Mouse (Mus musculus) heart, embryonic 12.5 days (tissue): Measurements from ENCODE around the gene Vezf1. TPM values are rescaled to one million over a fixed set of nuclear protein-coding genes. Genes with fewer than 3 reads are reported as not detected.

Experiments
- ATAC-seq: fragments of 200-750 bp; cut with Nextera tagmentation; 2 replicates; pipeline ENCODE4 v1.8.0; 2017; ENCODE audit warnings: moderate TSS enrichment, moderate library complexity; ENCODE audit not compliant: insufficient number of reproducible peaks, low FRiP score
- H3K27ac ChIP-seq: fragments of 300-500 bp; sonication (generic); 2 replicates; pipeline ENCODE4 v1.5.1; 2016; ENCODE audit warnings: mild to moderate bottlenecking, moderate library complexity; ENCODE audit not compliant: poor library complexity, severe bottlenecking
- H3K27me3 ChIP-seq: fragments of 300-500 bp; sonication (generic); replicated peaks from 2 replicates; pipeline ENCODE4 v1.6.1; 2016; ENCODE audit warnings: mild to moderate bottlenecking, moderate library complexity
- H3K36me3 ChIP-seq: fragments of 300-500 bp; sonication (generic); 2 replicates; pipeline ENCODE4 v1.6.1; 2016; ENCODE audit warnings: mild to moderate bottlenecking, moderate library complexity
- H3K4me1 ChIP-seq: fragments of 300-500 bp; sonication (generic); replicated peaks from 2 replicates; pipeline ENCODE4 v1.6.1; 2016; ENCODE audit warnings: mild to moderate bottlenecking
- H3K4me2 ChIP-seq: fragments of 300-500 bp; sonication (generic); 2 replicates; pipeline ENCODE4 v1.6.1; 2016; ENCODE audit warnings: mild to moderate bottlenecking, moderate library complexity
- H3K4me3 ChIP-seq: fragments of 300-500 bp; sonication (generic); 2 replicates; pipeline ENCODE4 v1.5.1; 2016; ENCODE audit warnings: mild to moderate bottlenecking
- H3K9ac ChIP-seq: fragments of 300-500 bp; sonication (generic); 2 replicates; pipeline ENCODE4 v1.6.1; 2016; ENCODE audit warnings: mild to moderate bottlenecking, moderate library complexity
- H3K9me3 ChIP-seq: fragments of 300-500 bp; sonication (generic); replicated peaks from 2 replicates; pipeline ENCODE4 v1.6.1; 2016; ENCODE audit warnings: mild to moderate bottlenecking, moderate library complexity
- whole genome bisulfite sequencing: fragments of 180-500 bp; shearing (Covaris S2); methylation state at CpG from one replicate; pipeline ENCODE4 v1.1.7; 2016; 5-methylcytosine and 5-hydroxymethylcytosine counted together
- polyA plus RNA-seq: library from polyadenylated mRNA; unstranded; fragments of >200 nt; fragmentation: Nextera tagmentation; extraction: Ambion mirVana; gene quantifications from 2 replicates; pipeline ENCODE4 v1.2.1, GENCODE M21; 2016

Gene Vezf1
- polyA plus RNA-seq, 1 experiment from 2014 or later: 27.3 TPM

DNA sequence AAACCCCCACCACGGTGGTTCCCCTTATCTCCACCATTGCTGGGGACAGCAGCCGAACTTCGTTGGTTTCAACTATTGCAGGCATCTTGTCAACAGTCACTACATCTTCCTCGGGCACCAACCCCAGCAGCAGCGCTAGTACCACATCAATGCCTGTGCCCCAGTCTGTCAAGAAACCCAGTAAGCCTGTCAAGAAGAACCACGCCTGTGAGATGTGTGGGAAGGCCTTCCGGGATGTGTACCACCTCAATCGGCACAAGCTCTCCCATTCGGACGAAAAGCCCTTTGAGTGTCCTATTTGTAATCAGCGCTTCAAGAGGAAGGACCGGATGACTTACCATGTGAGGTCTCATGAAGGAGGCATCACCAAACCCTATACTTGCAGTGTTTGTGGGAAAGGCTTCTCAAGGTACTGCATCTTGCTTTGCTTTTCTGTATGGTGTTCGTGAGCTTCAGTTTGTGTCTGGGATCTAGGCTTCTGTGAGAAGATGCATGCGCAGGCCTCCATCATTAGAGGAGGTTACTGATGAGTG is 5.3 kb downstream of the Vezf1 start:
- Histone ChIP-seq H3K4me1 (peaks cover 39% of the 10 kb centered on the region), H3K9ac (no peak overlapping the region), H3K27ac (no peak overlapping the region), H3K36me3 (peaks cover 46% of the 10 kb centered on the region), H3K9me3 (no peaks in the 10 kb centered on the region), H3K27me3 (no peaks in the 10 kb centered on the region), H3K4me3 (no peak overlapping the region), H3K4me2 (no peak overlapping the region)
- 68% methylated on average over 14 of the region's 14 CpGs for WGBS
- no peak for ATAC-seq

DNA sequence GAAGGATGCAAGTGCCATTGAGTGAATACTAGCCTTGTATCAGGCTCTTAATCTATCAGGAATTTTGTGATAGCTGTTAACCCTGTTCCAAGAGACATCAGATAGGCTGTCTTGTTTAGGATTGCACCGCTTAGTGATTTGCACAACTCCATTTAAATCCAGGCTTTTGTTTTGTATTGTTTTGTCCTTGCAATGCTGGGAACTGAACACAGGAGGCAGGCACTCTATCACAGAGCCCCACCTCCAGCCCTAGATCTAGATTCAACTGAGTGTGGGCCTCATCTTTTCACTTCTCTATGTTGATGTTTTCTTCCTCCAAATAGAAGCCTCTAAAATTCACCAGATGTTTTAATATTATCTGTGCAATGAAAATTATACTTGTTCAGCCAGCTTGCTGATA is 7.6 kb downstream of the Vezf1 start:
- no peak overlapping the region for H3K4me3 ChIP-seq
- H3K27ac ChIP-seq: no peak overlapping the region
- peaks cover 68% of the 10 kb centered on the region for H3K36me3 ChIP-seq
- ATAC-seq: no peak
- no peak overlapping the region for H3K9ac ChIP-seq
- H3K4me2 ChIP-seq: no peak overlapping the region
- H3K9me3 ChIP-seq: no peaks in the 10 kb centered on the region
- WGBS: 77% methylated on average over 1 of the region's 1 CpGs
- peaks cover 30% of the 10 kb centered on the region for H3K4me1 ChIP-seq
- H3K27me3 ChIP-seq: no peaks in the 10 kb centered on the region

DNA sequence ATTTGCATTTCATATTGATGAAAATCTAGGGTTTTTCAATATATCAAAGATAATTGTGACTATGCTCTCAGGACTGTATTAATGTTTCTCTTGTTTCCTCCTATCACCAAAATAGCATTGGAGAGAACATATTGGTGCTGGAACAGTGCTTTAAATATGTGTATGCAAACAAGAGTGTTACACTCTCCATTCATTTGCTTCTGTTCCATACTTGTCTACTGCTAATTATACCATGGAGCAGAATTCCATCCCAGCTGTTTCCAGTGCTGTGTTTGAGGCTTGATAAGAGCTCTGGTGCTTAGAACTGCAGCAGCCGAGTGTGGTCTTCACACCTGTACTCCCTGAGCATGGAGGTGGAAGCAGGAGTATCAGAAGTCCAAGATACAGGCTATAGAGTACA is 8.3 kb downstream of the Vezf1 start:
- H3K27ac ChIP-seq: no peak overlapping the region
- no peak overlapping the region for H3K4me3 ChIP-seq
- peaks cover 75% of the 10 kb centered on the region for H3K36me3 ChIP-seq
- no peak overlapping the region for H3K4me2 ChIP-seq
- peaks cover 23% of the 10 kb centered on the region for H3K4me1 ChIP-seq
- ATAC-seq: no peak
- no peak overlapping the region for H3K9ac ChIP-seq
- WGBS: 37% methylated on average over 1 of the region's 1 CpGs
- H3K27me3 ChIP-seq: no peaks in the 10 kb centered on the region
- no peaks in the 10 kb centered on the region for H3K9me3 ChIP-seq

DNA sequence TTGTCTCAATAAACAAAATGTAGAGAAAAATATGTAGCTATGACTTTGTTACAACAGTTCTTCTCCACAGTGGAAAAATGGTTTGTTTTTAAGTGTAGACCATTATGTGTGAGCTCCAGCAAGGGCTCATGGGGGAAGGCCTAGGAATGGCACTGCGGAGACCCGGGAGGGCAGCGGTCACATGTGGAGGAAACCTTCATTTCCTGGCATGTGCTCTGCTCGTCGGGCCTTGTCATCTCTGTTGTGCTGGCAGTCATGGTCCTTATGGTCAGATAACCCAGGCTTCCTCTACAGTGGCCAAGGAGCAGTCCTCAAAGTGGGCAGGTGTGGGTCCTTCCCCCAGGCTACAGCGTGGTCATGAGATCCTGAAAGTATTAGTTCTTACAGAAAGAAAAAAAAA is 15.6 kb downstream of the Vezf1 start:
- H3K9me3 ChIP-seq: no peaks in the 10 kb centered on the region
- no peak for ATAC-seq
- no peak overlapping the region for H3K9ac ChIP-seq
- H3K4me3 ChIP-seq: no peak overlapping the region
- no peak overlapping the region for H3K4me2 ChIP-seq
- peaks cover 14% of the 10 kb centered on the region for H3K4me1 ChIP-seq
- H3K27me3 ChIP-seq: no peaks in the 10 kb centered on the region
- H3K36me3 ChIP-seq: peaks cover 55% of the 10 kb centered on the region
- 49% methylated on average over 6 of the region's 6 CpGs for WGBS
- H3K27ac ChIP-seq: no peak overlapping the region

DNA sequence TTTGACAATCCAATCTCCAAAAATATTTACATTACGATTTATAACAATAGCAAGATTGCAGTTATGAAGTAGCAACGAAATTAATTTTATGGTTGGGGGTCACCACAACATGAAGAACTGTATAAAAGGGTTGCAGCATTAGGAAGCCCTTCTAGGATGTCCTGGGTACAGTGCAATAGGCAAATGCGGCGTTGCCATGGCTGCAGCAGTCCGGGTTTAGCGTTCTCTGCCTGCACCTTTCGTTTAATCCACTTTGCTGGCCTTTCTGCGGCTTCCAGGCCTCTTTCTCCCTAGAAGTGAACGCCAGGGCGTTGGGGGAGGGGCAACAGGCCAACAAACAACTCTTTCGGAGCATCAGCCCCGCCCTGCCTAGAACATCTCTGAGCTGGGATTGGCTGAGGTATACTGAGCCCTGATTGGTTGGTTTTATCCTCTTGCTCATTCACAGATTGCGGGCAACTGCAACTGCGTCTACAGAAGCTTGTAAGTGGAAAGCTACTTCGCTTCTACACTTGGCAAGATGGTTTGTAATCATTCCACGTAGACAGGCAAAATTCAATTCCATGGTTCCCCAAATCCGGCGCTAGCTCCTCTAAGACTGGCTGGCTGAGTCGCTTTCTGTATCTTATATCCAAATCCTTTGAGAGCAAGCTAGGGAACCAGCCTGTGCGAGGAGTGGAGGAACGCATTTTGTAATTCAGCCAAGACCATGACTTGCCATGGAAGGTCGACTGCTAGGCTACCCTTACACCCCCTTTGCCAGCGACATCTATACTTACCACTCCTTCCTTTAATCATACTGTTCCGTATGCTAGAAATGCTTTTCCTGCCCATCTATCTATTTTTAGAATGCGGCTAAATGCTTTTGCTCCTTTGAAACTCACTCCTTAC is 18.9 kb downstream of the Vezf1 start:
- WGBS: 5% methylated on average over 25 of the region's 25 CpGs
- Histone ChIP-seq H3K36me3 (peaks cover 23% of the 10 kb centered on the region), H3K27me3 (no peaks in the 10 kb centered on the region), H3K4me1 (peaks cover 14% of the 10 kb centered on the region), H3K4me2 (peak overlapping the region; percentile 72), H3K27ac (peak overlapping the region; percentile 67), H3K9me3 (no peaks in the 10 kb centered on the region), H3K9ac (peak overlapping the region; percentile 61; the same call in 1 of the 2 replicates), H3K4me3 (peak overlapping the region; percentile 46)
- ATAC-seq: peak; percentile 94

DNA sequence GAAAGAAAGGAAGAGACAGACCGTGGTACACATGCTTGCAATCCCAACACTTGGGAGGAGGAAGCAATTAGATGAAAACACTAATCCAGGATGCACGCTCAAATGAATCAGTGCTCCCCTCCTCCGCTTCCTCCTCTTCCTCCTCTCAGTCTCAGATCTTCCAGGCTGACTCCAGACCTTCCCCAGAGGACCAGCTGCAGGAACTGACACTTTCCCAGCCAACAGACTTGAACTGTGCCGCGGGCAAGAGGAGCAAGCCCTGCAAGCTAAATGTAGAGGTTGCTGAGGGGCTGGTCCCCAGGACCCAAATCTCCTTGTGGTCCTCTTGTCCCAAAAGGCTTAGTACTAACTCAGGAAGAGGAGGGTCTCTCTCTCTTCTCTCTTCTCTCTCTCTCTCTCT is 21.1 kb downstream of the Vezf1 start:
- peaks cover 10% of the 10 kb centered on the region for H3K36me3 ChIP-seq
- H3K4me2 ChIP-seq: no peak overlapping the region
- H3K4me3 ChIP-seq: no peak overlapping the region
- H3K27ac ChIP-seq: no peak overlapping the region
- ATAC-seq: no peak
- no peaks in the 10 kb centered on the region for H3K9me3 ChIP-seq
- 53% methylated on average over 5 of the region's 5 CpGs for WGBS
- no peaks in the 10 kb centered on the region for H3K27me3 ChIP-seq
- no peak overlapping the region for H3K9ac ChIP-seq
- H3K4me1 ChIP-seq: peaks cover 14% of the 10 kb centered on the region

DNA sequence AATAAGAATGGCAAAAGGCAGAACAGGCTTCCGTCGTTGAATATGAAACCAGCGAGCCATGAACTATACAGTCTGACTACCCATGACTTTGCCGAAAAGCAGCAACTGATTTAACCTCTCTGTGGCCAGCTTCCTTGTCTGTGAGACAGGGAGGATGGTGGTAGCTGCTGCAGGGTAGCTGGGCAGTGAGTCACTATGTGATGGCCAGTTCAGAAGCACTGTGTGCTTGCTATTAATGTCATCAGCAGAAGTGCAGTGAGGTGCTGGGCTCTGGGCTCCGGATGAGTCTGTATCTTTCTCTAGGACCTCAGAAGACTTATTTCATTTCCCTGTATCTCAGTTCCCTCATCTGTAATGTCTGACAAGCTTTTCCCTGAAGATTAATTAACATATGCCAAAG is 22.2 kb downstream of the Vezf1 start:
- H3K27ac ChIP-seq: no peak overlapping the region
- no peak for ATAC-seq
- H3K36me3 ChIP-seq: peaks cover under 1% of the 10 kb centered on the region
- H3K9me3 ChIP-seq: no peaks in the 10 kb centered on the region
- H3K4me1 ChIP-seq: peaks cover 14% of the 10 kb centered on the region
- H3K9ac ChIP-seq: no peak overlapping the region
- no peaks in the 10 kb centered on the region for H3K27me3 ChIP-seq
- 80% methylated on average over 5 of the region's 5 CpGs for WGBS
- H3K4me2 ChIP-seq: no peak overlapping the region
- no peak overlapping the region for H3K4me3 ChIP-seq

DNA sequence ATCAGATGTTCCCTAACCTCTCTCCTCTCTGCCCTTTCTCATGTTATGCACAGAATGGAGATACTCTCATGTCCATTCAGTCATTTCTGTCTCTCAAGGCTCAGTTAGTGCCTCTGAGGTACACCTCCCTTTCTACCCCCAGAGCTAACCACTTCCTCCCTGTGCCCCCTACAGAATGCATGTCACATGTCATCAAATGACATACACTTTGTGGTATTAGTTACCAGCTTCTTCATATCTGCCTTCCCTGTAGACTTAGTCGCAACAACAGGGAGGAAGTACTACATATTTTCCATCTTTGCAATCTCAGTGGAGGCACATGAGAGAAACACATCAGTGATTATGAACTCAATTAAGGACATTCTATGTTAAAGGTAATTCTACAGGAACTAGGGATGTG is 23.9 kb downstream of the Vezf1 start:
- Histone ChIP-seq H3K27me3 (no peaks in the 10 kb centered on the region), H3K36me3 (no peaks in the 10 kb centered on the region), H3K9ac (no peak overlapping the region), H3K27ac (no peak overlapping the region), H3K4me2 (no peak overlapping the region), H3K4me3 (no peak overlapping the region), H3K9me3 (no peaks in the 10 kb centered on the region), H3K4me1 (peaks cover 12% of the 10 kb centered on the region)
- no peak for ATAC-seq
- 60% methylated on average over 1 of the region's 1 CpGs for WGBS

DNA sequence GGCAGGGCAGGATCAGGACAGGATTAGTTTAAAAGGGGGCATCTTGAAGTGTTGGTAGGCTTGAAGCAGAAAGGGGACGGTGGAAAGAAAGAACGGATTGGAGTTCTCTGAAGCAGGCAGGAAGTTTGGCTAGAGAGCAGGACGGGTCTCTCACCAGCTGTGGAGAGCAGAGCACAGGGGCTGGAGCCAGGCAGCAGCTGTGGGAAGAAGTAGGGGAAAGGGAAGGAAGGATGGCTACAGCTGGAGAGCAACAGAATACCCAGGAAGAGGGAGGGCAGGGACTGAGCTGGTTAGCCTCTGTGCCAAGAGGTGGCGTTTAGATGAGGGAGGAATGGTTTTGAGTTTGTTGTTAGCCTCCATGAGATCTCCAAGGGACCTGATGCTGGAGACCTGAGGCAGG is 29.1 kb downstream of the Vezf1 start:
- 12% methylated on average over 4 of the region's 4 CpGs for WGBS
- Histone ChIP-seq H3K9me3 (no peaks in the 10 kb centered on the region), H3K27ac (no peak overlapping the region), H3K4me2 (peak overlapping the region; percentile 90), H3K4me1 (peaks cover 33% of the 10 kb centered on the region), H3K36me3 (no peaks in the 10 kb centered on the region), H3K9ac (no peak overlapping the region), H3K4me3 (no peak overlapping the region), H3K27me3 (no peaks in the 10 kb centered on the region)
- ATAC-seq: no peak

DNA sequence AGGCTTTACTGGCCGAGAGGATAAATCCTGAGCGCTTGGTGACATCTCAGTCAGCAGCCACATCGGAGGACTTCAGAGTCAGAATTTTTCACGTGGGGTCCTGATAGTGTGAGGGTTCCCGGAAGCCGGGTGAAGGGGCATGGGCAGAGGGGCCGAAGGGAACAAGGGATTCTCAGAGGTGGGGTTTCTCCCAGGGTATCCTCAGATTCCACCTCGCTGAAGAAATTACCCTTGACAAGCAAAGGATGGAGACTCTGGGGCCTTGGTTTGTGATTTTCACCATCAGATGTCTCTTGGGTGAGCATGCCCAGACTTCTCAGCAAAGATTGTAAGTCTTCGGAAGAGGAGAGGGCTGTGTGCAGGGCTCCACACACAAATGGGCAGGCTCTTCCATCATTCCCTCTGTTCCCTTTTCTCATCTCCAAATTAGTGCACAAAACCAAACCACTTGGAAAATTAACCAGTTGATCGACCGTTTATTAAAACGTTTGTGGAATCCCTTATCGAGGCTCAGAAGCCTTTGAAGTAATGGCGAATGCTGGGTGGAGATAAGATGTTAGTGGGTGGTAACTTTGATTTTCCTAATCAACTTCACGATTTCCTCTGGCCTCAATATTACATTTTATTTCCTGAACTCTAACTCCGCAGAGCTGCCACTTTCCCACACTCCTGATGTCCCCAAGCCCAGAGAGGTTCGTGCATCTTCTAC is 30.1 kb downstream of the Vezf1 start, which contains the start of gene Cuedc1:
Gene Cuedc1 (plus strand): TSS at position 38 of the 709 bp plus-strand sequence.
- Histone ChIP-seq H3K9me3 (no peaks in the 10 kb centered on the region), H3K27me3 (no peaks in the 10 kb centered on the region), H3K4me2 (peak within 1 kb of the TSS; percentile 90), H3K9ac (peak within 1 kb of the TSS; percentile 95), H3K4me3 (peak within 1 kb of the TSS; percentile 80), H3K4me1 (peaks cover 39% of the 10 kb centered on the region), H3K27ac (peak within 1 kb of the TSS; percentile 93), H3K36me3 (no peaks in the 10 kb centered on the region)
- WGBS: 12% methylated on average over 17 of the region's 17 CpGs
- no peak for ATAC-seq
